23 mouse cellular contexts compared by ENCODE assay signal in genomic region chr9:27260378-27260947, GRCm38 (mm10).
"Had no signal": no experiment of that assay in that cellular context is flagged by ENCODE, and none has a peak within 500 bp of the region (broad histone marks: within the 10 kb centered on the region; RNA-seq: fewer than 3 reads in every experiment).

No protein-coding gene starts in this region.

- H3K27ac ChIP-seq: kidney, postnatal 0 days; layer of hippocampus, adult 2 months; limb, embryonic 10.5 days; limb, embryonic 13.5 days; liver, embryonic 12.5 days; liver, embryonic 15.5 days; lung, embryonic 15.5 days; midbrain, embryonic 10.5 days; midbrain, embryonic 13.5 days; neural tube, embryonic 12.5 days; neural tube, embryonic 15.5 days; stomach, postnatal 0 days had no signal

- H3K9me3 ChIP-seq: limb, embryonic 10.5 days; limb, embryonic 13.5 days; liver, embryonic 12.5 days; liver, embryonic 15.5 days; lung, embryonic 15.5 days; megakaryocyte, embryonic 14.5 days; midbrain, embryonic 10.5 days; midbrain, embryonic 13.5 days; neural tube, embryonic 12.5 days; neural tube, embryonic 15.5 days had no signal

- H3K4me2 ChIP-seq: limb, embryonic 13.5 days; liver, embryonic 12.5 days; liver, embryonic 15.5 days; lung, embryonic 15.5 days; midbrain, embryonic 13.5 days; neural tube, embryonic 12.5 days; neural tube, embryonic 15.5 days had no signal

- DNase-seq: kidney, postnatal 25 days; layer of hippocampus, adult 9-11 months; liver; lung, adult 18-20 months; lung, postnatal 10 days; lung, postnatal 36 days; right cerebral cortex, adult 18-20 months; right cerebral cortex, postnatal 14 days; right cerebral cortex, postnatal 4 days; thymus, postnatal 25 days had no signal

- H3K4me3 ChIP-seq: layer of hippocampus, adult 2 months; limb, embryonic 10.5 days; limb, embryonic 13.5 days; liver, embryonic 12.5 days; liver, embryonic 15.5 days; lung, embryonic 15.5 days; megakaryocyte, embryonic 14.5 days; midbrain, embryonic 10.5 days; midbrain, embryonic 13.5 days; neural tube, embryonic 12.5 days; neural tube, embryonic 15.5 days had no signal

- ATAC-seq: liver, embryonic 12.5 days; midbrain, embryonic 13.5 days had no signal

- H3K4me1 ChIP-seq: limb, embryonic 10.5 days; limb, embryonic 13.5 days; liver, embryonic 12.5 days; liver, embryonic 15.5 days; lung, embryonic 15.5 days; megakaryocyte, embryonic 14.5 days; neural tube, embryonic 12.5 days had no signal

- H3K27me3 ChIP-seq: liver, embryonic 12.5 days; liver, embryonic 15.5 days; lung, embryonic 15.5 days; megakaryocyte, embryonic 14.5 days; midbrain, embryonic 13.5 days; neural tube, embryonic 12.5 days; neural tube, embryonic 15.5 days had no signal

- H3K36me3 ChIP-seq: limb, embryonic 10.5 days; limb, embryonic 13.5 days; liver, embryonic 12.5 days; liver, embryonic 15.5 days; lung, embryonic 15.5 days; midbrain, embryonic 10.5 days; midbrain, embryonic 13.5 days; neural tube, embryonic 12.5 days; neural tube, embryonic 15.5 days had no signal

- H3K9ac ChIP-seq: limb, embryonic 13.5 days; liver, embryonic 12.5 days; liver, embryonic 15.5 days; lung, embryonic 15.5 days; midbrain, embryonic 13.5 days; neural tube, embryonic 12.5 days; neural tube, embryonic 15.5 days had no signal
